Mouse (Mus musculus) monocyte, adult 2 months (primary cell): ENCODE results near the gene Ccna1.

Experiments
- DNase-seq, 2 experiments: peaks; one replicate each; pipeline ENCODE4 v3.0.0; 2022; ENCODE audit warnings: low spot score in 2 of 2, low read depth in 1 of 2

Ccna1 gene

GRCm38 (mm10) chr3:55065738-55066665, 10.7 kb upstream of the Ccna1 start:
- DNase-seq: no peak

DNA sequence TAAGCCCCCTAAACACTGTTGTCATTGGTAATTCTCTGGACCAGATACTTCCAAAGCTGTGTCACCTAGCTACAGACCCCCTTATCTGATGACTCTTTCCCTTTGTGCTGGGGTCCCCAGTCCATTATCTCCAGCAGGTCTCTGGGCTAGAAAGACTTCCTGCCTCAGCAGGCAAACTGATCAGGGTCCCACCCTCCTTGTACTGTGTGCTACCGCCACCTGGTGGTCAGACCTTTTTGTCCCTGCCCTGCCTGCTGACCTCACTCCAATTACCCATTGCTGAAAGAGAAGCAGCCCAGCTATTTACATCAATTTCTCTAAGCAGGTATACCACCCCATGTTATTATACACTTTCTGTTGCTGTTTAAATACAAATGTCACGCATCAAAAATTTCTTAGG, 9.1 kb upstream of the Ccna1 start:
- DNase-seq: no peak

- DNase-seq: no peak
Measured at GRCm38 (mm10) chr3:55062653-55063052, 7.4 kb upstream of the Ccna1 start.

DNA sequence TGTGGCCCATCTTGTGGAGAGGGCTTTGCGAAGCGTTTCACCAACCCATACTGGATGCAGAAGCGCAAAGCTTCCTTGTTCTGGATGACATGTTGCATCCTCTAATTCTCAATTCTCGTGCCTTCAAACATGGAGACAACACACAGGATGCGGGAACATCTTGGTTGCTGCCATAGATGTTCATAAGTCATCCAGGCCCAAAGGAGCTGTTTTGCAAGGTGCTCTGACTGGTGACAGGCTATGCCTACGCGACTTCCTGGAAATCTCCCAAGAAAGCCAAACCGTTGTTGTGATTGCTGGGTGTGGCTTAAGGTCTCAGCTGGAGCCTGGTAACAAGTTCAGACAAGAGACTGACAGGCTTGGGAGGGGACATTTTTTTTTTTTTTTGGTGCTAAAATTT, 1.1 kb upstream of the Ccna1 start:
- no peak for DNase-seq

- no peak for DNase-seq
Measured at GRCm38 (mm10) chr3:55055747-55056120, 433 bp upstream of the Ccna1 start.

DNA sequence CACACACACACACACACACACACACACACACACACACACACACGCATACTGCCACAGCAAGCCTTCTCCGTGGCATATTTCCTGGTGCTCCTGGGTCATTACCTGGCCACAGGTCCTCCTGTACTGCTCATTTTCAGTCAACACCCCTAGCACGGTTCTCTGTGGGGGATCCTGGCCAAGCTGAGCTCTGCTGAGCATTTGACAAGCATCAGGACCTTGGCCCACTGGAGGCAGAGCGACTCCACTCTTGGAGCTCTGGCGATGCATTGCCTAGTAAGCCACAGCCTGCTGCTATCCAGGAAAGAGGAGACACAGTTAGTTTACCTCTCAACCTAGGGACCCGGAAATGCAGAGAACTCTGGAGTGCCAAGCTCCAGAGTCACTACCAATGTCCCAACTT, 1.1 kb downstream of the Ccna1 start:
- DNase-seq: no peak

DNA sequence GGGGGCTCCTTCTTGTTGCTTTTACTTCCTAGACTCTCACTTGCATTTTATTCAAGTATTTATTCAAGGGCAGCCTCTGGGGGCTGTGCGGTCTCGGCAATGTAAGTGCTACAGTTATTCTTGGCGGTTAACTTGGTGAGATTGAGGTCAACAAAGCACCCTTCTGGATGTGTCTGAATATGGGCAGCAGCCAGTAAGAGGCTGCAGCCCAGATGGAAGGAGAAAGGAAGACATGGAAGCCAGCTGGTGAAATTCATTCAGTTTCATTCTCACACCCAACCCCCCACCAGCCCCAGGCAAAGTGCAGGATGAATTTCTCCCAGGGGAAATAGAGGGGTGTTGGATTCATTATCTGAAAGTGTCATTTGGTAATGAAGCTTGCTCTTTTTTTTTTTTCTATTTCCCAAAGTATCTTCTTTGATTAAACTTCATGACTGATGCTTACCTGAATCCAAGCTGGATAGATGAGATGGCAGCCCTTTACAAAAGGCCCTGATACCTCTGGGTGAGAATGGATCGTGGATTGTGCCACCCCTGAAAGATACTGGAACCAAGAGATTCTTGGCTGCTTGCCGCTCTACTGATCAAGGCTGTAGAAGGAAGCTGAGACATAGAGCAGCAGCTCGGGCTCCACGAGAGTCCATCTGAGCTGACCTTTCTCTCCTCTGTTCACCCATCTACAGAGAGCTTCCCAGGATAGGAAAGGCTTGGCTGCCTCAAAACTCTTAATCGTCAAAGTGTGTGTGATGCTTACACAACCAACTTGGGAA, 10.5 kb downstream of the Ccna1 start:
- no peak for DNase-seq

DNA sequence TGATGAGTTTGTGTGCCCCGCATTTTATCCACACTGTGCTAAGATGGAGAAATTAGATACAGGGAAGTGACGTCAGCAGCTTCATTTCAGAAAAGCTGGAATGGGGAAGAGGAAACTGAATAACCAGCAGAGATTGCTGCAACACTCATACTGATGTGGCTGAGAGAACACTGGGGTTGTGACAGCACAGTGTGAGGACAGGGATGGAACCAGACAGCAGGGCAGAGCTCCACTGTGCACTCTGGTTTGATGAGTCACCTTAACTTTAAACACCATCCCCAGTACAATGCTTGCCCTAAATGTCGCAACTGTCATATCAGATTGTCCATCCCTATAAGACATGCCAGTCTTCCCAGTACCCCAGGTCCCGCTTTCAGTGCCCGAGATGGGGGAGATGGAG, 17.7 kb downstream of the Ccna1 start:
- DNase-seq: no peak

- no peak for DNase-seq
Measured at GRCm38 (mm10) chr3:55027271-55027840, 27.9 kb downstream of the Ccna1 start.

GRCm38 (mm10) chr3:55025502-55025901, 29.8 kb downstream of the Ccna1 start:
- no peak for DNase-seq

DNA sequence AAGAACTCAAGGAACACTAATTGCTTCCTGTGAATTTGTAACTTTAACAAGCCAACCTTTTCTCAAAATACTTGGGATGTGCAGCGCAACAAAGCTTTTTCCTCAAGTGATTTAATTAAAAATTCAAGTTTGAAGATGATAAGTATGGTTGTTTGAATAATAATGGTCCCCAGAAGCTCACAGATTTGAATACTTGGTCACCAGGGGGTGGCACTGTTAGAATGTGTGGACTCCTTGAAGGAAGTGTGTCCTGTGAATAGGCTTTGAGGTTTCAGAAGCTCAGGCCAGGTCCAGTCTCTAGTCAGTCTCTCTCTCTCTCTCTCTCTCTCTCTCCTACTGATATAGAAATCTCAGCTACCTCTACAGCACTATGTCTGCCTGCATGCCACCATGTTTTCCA, 32.0 kb downstream of the Ccna1 start:
- DNase-seq: no peak

- DNase-seq: no peak
Measured at GRCm38 (mm10) chr3:55022247-55022646, 33.1 kb downstream of the Ccna1 start.

DNA sequence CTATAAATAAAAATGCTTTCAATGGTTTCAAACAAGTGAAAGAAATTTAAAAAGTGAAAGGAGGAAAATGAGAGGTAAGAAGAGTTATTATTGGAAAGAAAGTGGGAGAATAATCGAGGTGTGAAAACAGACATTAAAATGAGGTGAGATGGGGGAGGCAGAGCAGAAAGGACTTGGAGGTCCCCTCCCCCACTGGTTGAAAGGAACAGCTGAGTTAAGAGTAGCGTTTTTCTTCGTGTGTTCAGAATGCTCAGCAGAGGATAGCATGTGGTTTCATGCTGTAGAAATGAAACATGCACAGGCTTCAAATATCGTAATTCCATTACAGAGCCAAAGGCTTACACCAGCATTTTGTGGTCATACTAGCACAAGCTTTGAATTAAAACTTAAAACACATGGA, 42.8 kb downstream of the Ccna1 start:
- DNase-seq: no peak

DNA sequence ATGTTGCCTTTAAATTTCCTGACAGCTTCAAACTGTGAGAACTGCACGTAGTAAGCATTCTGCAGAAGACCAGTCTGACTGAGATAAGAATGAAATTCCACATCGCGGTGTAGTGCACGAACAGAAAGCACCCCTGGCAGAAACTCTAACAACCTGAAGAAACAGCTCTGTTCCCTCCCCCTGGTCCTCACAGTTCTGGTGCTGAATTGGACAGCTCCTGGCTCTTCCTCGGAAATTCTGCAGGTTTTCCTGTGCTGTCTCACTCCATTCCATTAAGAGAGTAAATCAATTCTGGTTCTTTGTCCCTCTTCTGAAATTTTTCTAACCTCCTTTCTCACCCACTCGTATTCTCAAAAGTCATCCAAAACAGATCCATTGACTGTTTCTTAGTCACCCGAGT, 43.6 kb downstream of the Ccna1 start:
- DNase-seq: no peak

DNA sequence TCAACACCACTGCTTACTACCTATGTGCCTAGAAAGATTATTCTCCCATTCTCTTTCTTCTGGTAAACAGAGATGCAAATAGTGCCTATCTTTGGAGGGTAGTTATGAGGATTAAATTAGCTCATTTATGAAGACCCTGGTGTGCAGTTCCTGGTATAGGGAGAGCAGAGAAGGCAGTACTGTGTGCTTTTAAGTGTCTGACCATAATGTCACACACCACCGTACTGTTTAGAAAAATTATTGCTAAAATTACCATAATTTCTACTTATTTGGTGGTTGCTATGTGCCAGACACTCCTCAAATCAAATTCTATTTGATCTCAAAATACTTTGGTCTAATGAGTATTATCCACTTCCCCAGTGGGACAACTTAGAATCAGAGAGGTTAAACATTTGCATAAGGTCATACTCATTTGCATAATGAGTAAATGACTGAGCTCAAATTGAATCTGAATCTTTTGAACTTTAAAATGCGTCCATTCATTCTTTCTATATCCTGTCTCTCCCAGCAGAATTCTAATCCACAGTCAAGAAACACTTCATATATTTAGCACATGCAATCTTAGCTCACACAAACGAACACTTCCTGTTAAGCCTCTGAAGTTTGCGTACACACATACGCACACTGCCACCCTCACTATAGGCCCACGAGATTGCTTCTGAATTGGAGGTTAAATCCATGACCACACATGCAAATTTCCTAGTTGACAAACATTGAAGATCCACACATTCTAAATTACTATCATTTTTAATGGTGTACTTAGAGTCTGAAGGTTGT, 46.1 kb downstream of the Ccna1 start:
- DNase-seq: no peak

- no peak for DNase-seq
Measured at GRCm38 (mm10) chr3:55004036-55004435, 51.3 kb downstream of the Ccna1 start.

DNA sequence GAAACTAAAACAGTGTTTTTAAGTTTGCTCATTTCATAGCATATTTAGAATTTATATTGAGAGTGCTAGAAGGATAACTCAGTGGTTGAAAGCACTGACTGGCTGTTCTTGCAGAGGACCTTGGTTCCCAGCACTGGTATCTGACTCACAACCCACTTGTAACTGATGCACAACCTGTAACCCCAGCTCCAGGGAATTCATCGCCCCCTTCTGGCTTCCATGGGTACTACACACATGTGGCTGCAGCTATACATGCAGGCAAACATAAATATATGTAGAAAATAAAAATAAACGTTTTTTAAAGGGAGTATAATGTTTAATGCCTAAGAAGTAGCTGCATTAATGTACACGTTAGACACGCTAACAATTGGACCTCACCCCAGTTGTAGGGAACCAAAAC, 53.6 kb downstream of the Ccna1 start:
- DNase-seq: no peak
